ENCODE assay signal across 34 mouse cellular contexts in genomic region chr5:24084835-24085234, GRCm38 (mm10).
"Had no signal": no experiment of that assay in that cellular context is flagged by ENCODE, and none has a peak within 500 bp of the region (broad histone marks: within the 10 kb centered on the region; RNA-seq: fewer than 3 reads in every experiment).

No protein-coding gene starts in this region.

- H3K27ac ChIP-seq: heart, embryonic 13.5 days; heart, embryonic 15.5 days; hindbrain, embryonic 10.5 days; hindbrain, embryonic 12.5 days; hindbrain, embryonic 13.5 days; hindbrain, embryonic 14.5 days; hindbrain, embryonic 15.5 days; hindbrain, postnatal 0 days; kidney, embryonic 15.5 days; kidney, postnatal 0 days; layer of hippocampus, adult 2 months; left cerebral cortex, adult 2 months had no signal

- H3K9ac ChIP-seq: heart, embryonic 12.5 days; heart, embryonic 13.5 days; heart, embryonic 15.5 days; hindbrain, embryonic 12.5 days; hindbrain, embryonic 13.5 days; hindbrain, embryonic 14.5 days; hindbrain, embryonic 15.5 days; kidney, embryonic 15.5 days had no signal

- H3K4me2 ChIP-seq: heart, embryonic 11.5 days; heart, embryonic 12.5 days; heart, embryonic 13.5 days; heart, embryonic 15.5 days; hindbrain, embryonic 12.5 days; hindbrain, embryonic 13.5 days; hindbrain, embryonic 14.5 days; hindbrain, embryonic 15.5 days; kidney, embryonic 15.5 days had no signal

- H3K27me3 ChIP-seq: heart, embryonic 12.5 days; heart, embryonic 13.5 days; heart, embryonic 15.5 days; hindbrain, embryonic 15.5 days; kidney, embryonic 15.5 days had no signal

- DNase-seq: heart, postnatal 10 days; heart, postnatal 14 days; heart, postnatal 36 days; heart, postnatal 4 days; kidney, adult 11 months; kidney, adult 18-20 months; kidney, adult 2 months; kidney, adult 8-10 months; kidney, adult 9 months; kidney, postnatal 10 days; kidney, postnatal 14 days; kidney, postnatal 25 days; kidney, postnatal 36 days; kidney, postnatal 4 days; layer of hippocampus, adult 9-11 months; layer of hippocampus, postnatal 36 days had no signal

- ATAC-seq: hindbrain, embryonic 16.5 days; hindbrain, postnatal 0 days; inflammation-experienced regulatory T-cells, adult 6 months; intestine, embryonic 16.5 days; intestine, postnatal 0 days had no signal

- H3K4me3 ChIP-seq: heart, embryonic 12.5 days; heart, embryonic 13.5 days; heart, embryonic 15.5 days; hindbrain, embryonic 10.5 days; hindbrain, embryonic 12.5 days; hindbrain, embryonic 13.5 days; hindbrain, embryonic 15.5 days; kidney, embryonic 15.5 days; layer of hippocampus, adult 2 months; left cerebral cortex, adult 2 months had no signal

- H3K36me3 ChIP-seq: heart, embryonic 12.5 days; heart, embryonic 13.5 days; heart, embryonic 15.5 days; hindbrain, embryonic 10.5 days; hindbrain, embryonic 12.5 days; hindbrain, embryonic 13.5 days; hindbrain, embryonic 15.5 days; kidney, embryonic 15.5 days had no signal

- H3K4me1 ChIP-seq: heart, embryonic 15.5 days; hindbrain, embryonic 12.5 days; hindbrain, embryonic 13.5 days; hindbrain, embryonic 15.5 days; kidney, embryonic 15.5 days had no signal

- H3K9me3 ChIP-seq: heart, embryonic 12.5 days; heart, embryonic 13.5 days; heart, embryonic 15.5 days; hindbrain, embryonic 10.5 days; hindbrain, embryonic 12.5 days; hindbrain, embryonic 13.5 days; hindbrain, embryonic 15.5 days; kidney, embryonic 15.5 days had no signal
